Mouse (Mus musculus) stomach, postnatal 0 days (tissue): Measurements from ENCODE around the gene Chd3. TPM values are rescaled to one million over a fixed set of nuclear protein-coding genes. Genes with fewer than 3 reads are reported as not detected.

Source experiments
- ATAC-seq: fragments of 200-750 bp; cut with Nextera tagmentation; 2 replicates; pipeline ENCODE4 v1.8.0; 2017; ENCODE audit not compliant: low FRiP score, low TSS enrichment
- DNase-seq: peaks from one replicate; pipeline ENCODE4 v3.0.0-alpha.2; 2016; ENCODE audit warnings: low spot score
- H3K27ac ChIP-seq: fragments of 300-500 bp; sonication (generic); replicated peaks from 2 replicates; pipeline ENCODE4 v1.5.1; 2014; ENCODE audit warnings: mild to moderate bottlenecking, control low read depth
- H3K27me3 ChIP-seq: fragments of 300-500 bp; sonication (generic); 2 replicates; pipeline ENCODE4 v1.6.1; 2014; ENCODE audit warnings: low read length; ENCODE audit not compliant: control insufficient read depth, insufficient read depth
- H3K36me3 ChIP-seq: fragments of 300-500 bp; sonication (generic); 2 replicates; pipeline ENCODE4 v1.6.1; 2014; ENCODE audit warnings: low read length, mixed read lengths; ENCODE audit not compliant: control insufficient read depth, insufficient read depth
- H3K4me1 ChIP-seq: fragments of 300-500 bp; sonication (generic); replicated peaks from 2 replicates; pipeline ENCODE4 v1.6.1; 2014; ENCODE audit warnings: antibody characterized with exemption; ENCODE audit not compliant: control insufficient read depth, insufficient read depth
- H3K4me2 ChIP-seq: fragments of 300-500 bp; sonication (generic); replicated peaks from 2 replicates; pipeline ENCODE4 v1.6.1; 2014; ENCODE audit warnings: low read depth, mild to moderate bottlenecking, control low read depth, moderate library complexity
- H3K4me3 ChIP-seq: fragments of 300-500 bp; sonication (generic); 2 replicates; pipeline ENCODE4 v1.5.1; 2014; ENCODE audit warnings: low read depth, low read length, control low read depth
- H3K9ac ChIP-seq: fragments of 300-500 bp; sonication (generic); 2 replicates; pipeline ENCODE4 v1.6.1; 2014; ENCODE audit warnings: mild to moderate bottlenecking, low read length, control low read depth, mixed read lengths
- H3K9me3 ChIP-seq: fragments of 300-500 bp; sonication (generic); 2 replicates; pipeline ENCODE4 v1.6.1; 2016; ENCODE audit warnings: low read length; ENCODE audit not compliant: control insufficient read depth
- CTCF ChIP-seq: IDR thresholded peaks from 2 replicates; pipeline ENCODE4 v1.5.1; 2016; ENCODE audit warnings: antibody characterized with exemption, low read depth, mild to moderate bottlenecking, moderate library complexity
- EP300 ChIP-seq: optimal IDR thresholded peaks from 2 replicates; pipeline ENCODE3; 2016; ENCODE audit warnings: antibody characterized with exemption
- WGBS: fragments of 180-500 bp; shearing (Covaris S2); extraction: QIAGEN DNeasy Blood & Tissue Kit; methylation state at CpG from one replicate; pipeline ENCODE4 v1.1.7; 2014; 5-methylcytosine and 5-hydroxymethylcytosine counted together
- polyA plus RNA-seq: library from polyadenylated mRNA; unstranded; fragments of >200 nt; fragmentation: Nextera tagmentation; extraction: Ambion mirVana; gene quantifications from 2 replicates; pipeline ENCODE4 v1.2.1, GENCODE M21; 2015

The Chd3 gene
- polyA plus RNA-seq, 1 experiment from 2014 or later, result 18.4 TPM

GRCm38 (mm10) chr11:69302817-69303216, 66.4 kb downstream of the Chd3 start:
- Histone ChIP-seq H3K27ac (no peak overlapping the region), H3K4me2 (no peak overlapping the region), H3K4me3 (no peak overlapping the region), H3K36me3 (peaks cover 10% of the 10 kb centered on the region), H3K27me3 (no peaks in the 10 kb centered on the region), H3K4me1 (no peaks in the 10 kb centered on the region), H3K9ac (no peak overlapping the region), H3K9me3 (no peaks in the 10 kb centered on the region)
- no peak for ATAC-seq
- 72% methylated on average over 7 of the region's 7 CpGs for WGBS
- DNase-seq, result no peak
- TF ChIP-seq EP300, result no peak

- no peaks in the 10 kb centered on the region for H3K27me3 ChIP-seq
- no peaks in the 10 kb centered on the region for H3K9me3 ChIP-seq
- no peak overlapping the region for H3K27ac ChIP-seq
- TF ChIP-seq CTCF, result no peak
- TF ChIP-seq EP300, result no peak
- no peak overlapping the region for H3K4me3 ChIP-seq
- ATAC-seq (no peak), DNase-seq (no peak)
- peaks cover 3% of the 10 kb centered on the region; the same call in 1 of the 2 replicates for H3K36me3 ChIP-seq
- 73% methylated on average over 7 of the region's 7 CpGs for WGBS
- no peaks in the 10 kb centered on the region for H3K4me1 ChIP-seq
- no peak overlapping the region for H3K4me2 ChIP-seq
- no peak overlapping the region for H3K9ac ChIP-seq
Observed at GRCm38 (mm10) chr11:69298231-69298630, 71.0 kb downstream of the Chd3 start.

- WGBS, result 90% methylated on average over 2 of the region's 2 CpGs
- Histone ChIP-seq H3K4me2 (no peak overlapping the region), H3K9ac (no peak overlapping the region), H3K4me1 (no peaks in the 10 kb centered on the region), H3K27me3 (no peaks in the 10 kb centered on the region), H3K9me3 (no peaks in the 10 kb centered on the region), H3K4me3 (no peak overlapping the region), H3K36me3 (peaks cover 2% of the 10 kb centered on the region; the same call in 1 of the 2 replicates), H3K27ac (no peak overlapping the region)
- no peak for DNase-seq
- TF ChIP-seq CTCF (no peak), EP300 (no peak)
- no peak for ATAC-seq
Observed at GRCm38 (mm10) chr11:69297799-69298198, 71.4 kb downstream of the Chd3 start.

GRCm38 (mm10) chr11:69295286-69295685, 73.9 kb downstream of the Chd3 start:
- Histone ChIP-seq H3K27ac (no peak overlapping the region), H3K4me1 (no peaks in the 10 kb centered on the region), H3K4me3 (no peak overlapping the region), H3K4me2 (no peak overlapping the region), H3K27me3 (no peaks in the 10 kb centered on the region), H3K36me3 (no peaks in the 10 kb centered on the region), H3K9me3 (no peaks in the 10 kb centered on the region), H3K9ac (no peak overlapping the region)
- ATAC-seq, result no peak
- WGBS, result 90% methylated on average over 3 of the region's 3 CpGs
- no peak for DNase-seq
- TF ChIP-seq CTCF, result no peak
- no peak for TF ChIP-seq EP300

Other genes with a start within 250 kb of the Chd3 start
- gene Hes7, start 249.0 kb downstream of the Chd3 start, polyA plus RNA-seq, result 0.29 and 0.41 TPM in 2 replicates
- 0.24 and 0.41 TPM in 2 replicates for gene 9130213A22Rik, start 246.8 kb downstream of the Chd3 start, polyA plus RNA-seq
- 20.2 and 22.5 TPM in 2 replicates for gene Aloxe3, start 243.5 kb downstream of the Chd3 start, polyA plus RNA-seq
- 80.5 and 91.8 TPM in 2 replicates for gene Alox12b, start 212.4 kb downstream of the Chd3 start, polyA plus RNA-seq
- gene Alox8, start 171.6 kb downstream of the Chd3 start, polyA plus RNA-seq, result 1.2 and 1.3 TPM in 2 replicates
- gene Gucy2e, start 132.4 kb downstream of the Chd3 start, polyA plus RNA-seq, result 0.04 and 0.05 TPM in 2 replicates
- gene Cntrob, start 45.6 kb downstream of the Chd3 start, polyA plus RNA-seq, result 4.9 and 5.5 TPM in 2 replicates
- 119 and 123 TPM in 2 replicates for gene Trappc1, start 45.4 kb downstream of the Chd3 start, polyA plus RNA-seq
- gene Kcnab3, start 43.1 kb downstream of the Chd3 start, polyA plus RNA-seq, result 0.87 and 1.1 TPM in 2 replicates
- gene Rnf227, start 28.9 kb downstream of the Chd3 start, polyA plus RNA-seq, result 46.2 and 49.4 TPM in 2 replicates
- 153 and 170 TPM in 2 replicates for gene Naa38, start 26.1 kb upstream of the Chd3 start, polyA plus RNA-seq
- 9.1 and 9.5 TPM in 2 replicates for gene Cyb5d1, start 26.2 kb upstream of the Chd3 start, polyA plus RNA-seq
- gene Tmem88, start 28.8 kb upstream of the Chd3 start, polyA plus RNA-seq, result 14.9 and 17.8 TPM in 2 replicates
- 12.9 and 13.1 TPM in 2 replicates for gene Kdm6b, start 44.3 kb upstream of the Chd3 start, polyA plus RNA-seq
- gene Dnah2, start 179.7 kb upstream of the Chd3 start, polyA plus RNA-seq, result 0.38 and 0.39 TPM in 2 replicates
- 3.9 and 4.4 TPM in 2 replicates for gene Efnb3, start 190.8 kb upstream of the Chd3 start, polyA plus RNA-seq
- 8.7 and 9.0 TPM in 2 replicates for gene Wrap53, start 210.8 kb upstream of the Chd3 start, polyA plus RNA-seq
- 45.0 and 51.4 TPM in 2 replicates for gene Trp53, start 211.0 kb upstream of the Chd3 start, polyA plus RNA-seq
- gene Atp1b2, start 236.5 kb upstream of the Chd3 start, polyA plus RNA-seq, result 5.3 and 7.2 TPM in 2 replicates
- gene Shbg, start 248.5 kb upstream of the Chd3 start, polyA plus RNA-seq, result not detected in 2 replicates